Mouse (Mus musculus): ENCODE data around the gene Cdh12.

DNA sequence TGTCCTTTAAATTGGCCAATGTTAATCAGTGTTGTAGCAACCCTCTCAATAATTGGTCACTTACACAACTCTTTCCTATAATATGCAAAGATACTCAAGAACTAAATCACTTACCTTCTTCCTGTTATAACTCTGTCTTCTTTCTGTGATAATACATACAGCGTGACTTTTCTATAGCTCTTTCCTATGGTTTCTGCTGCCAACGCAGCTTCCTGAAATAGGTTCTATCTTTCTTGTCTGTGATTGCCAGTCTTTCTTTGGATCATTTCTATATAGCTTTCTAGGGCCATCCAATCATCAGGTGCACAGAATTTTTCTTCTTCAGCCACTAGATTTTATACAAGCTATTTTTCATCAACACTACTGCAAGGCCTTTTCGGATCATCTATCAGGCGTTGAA is 1106.9 kb downstream of the Cdh12 start:
- TF ChIP-seq HCFC1 (IDR thresholded peaks at IDR 0.05; ENCODE audit: low read depth, low read length), result no peak
- TF ChIP-seq CTCF (IDR thresholded peaks at IDR 0.05 in 2 of 3, conservative IDR thresholded peaks at IDR 0.05 in 1 of 3; ENCODE audit: control insufficient read depth in 1 of 3, insufficient read depth in 1 of 3, low read depth in 2 of 3, low read length in 3 of 3, poor library complexity in 1 of 3, severe bottlenecking in 1 of 3), result no peak

All from MEL (cell line).